Mouse (Mus musculus): ENCODE data around the gene Sfrp2.

Sfrp2 gene

DNA sequence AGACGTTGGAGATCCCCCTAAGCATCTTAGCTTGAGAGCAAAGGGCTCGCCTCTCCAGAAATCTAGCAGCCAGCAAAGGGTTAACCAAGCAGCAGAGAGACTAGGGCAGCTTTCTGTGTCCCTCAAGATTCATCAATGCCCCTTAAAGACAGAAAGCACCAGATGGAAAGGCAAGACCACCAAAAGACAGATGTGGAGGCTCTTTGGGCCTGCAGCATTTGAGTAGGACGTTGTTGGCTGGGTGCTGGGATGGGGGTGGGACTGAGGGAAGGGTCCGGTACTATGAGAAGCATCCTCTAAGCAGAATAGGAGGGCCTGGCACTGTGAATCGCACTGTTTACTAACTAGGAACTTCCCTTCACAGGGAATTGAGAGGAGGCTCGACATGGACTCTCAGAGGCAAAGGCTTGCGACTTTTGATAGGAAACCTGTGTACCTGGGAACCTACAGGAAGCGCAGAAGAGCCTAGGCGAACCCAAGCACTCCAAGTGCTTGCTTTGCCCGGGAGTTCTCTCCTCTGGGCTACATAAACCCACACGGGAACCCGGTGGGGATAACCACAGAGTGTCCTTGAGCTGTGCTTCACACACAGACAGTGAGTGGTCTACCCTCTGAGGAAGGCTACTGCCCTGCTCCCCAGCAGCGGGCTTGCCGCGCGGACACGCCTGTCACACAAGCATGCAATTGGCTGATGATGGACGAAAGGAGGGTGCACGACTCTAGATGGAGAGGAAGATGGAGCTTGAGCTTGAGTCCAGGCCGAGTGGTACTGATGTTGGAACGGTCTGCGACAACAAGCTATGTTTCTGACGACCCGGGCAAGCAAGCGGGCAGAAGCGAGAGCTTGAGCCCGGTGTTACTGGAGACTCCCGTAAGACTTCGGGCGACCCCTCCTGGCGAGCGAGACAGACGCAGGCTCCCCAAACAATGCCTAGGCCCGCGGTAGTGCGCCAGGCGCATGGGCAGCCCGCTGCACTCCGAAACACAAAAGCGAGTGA, 2.3 kb upstream of the Sfrp2 start:
- TF ChIP-seq GATA4 (IDR thresholded peaks at IDR 0.05; ENCODE audit: insufficient replicate concordance, low read length): no peak

DNA sequence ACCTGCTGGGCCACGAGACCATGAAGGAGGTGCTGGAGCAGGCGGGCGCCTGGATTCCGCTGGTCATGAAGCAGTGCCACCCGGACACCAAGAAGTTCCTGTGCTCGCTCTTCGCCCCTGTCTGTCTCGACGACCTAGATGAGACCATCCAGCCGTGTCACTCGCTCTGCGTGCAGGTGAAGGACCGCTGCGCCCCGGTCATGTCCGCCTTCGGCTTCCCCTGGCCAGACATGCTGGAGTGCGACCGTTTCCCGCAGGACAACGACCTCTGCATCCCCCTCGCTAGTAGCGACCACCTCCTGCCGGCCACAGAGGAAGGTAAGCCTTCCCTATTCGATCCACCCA, 577 bp downstream of the Sfrp2 start:
- TF ChIP-seq GATA4 (IDR thresholded peaks at IDR 0.05; ENCODE audit: insufficient replicate concordance, low read length): no peak

DNA sequence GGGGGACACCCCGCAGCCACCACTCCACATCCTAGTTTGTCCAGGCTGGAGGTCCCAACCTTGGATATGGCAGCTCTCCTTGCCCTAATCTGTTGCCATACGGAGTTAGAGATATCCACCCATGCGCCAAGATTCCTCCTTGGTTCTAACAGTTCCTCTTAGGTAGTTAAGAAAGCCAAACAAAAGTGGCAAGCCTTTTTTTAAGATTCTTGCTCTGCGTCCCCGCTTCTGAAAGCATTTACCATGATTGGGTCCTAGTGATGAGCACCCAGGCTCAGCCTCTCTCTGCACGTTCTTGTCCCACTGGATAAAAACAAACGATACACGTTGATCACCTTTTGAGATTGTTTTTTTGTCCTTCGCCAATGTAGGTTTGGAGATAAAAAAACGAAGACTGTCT, 1.0 kb downstream of the Sfrp2 start:
- no peak for TF ChIP-seq GATA4 (IDR thresholded peaks at IDR 0.05; ENCODE audit: insufficient replicate concordance, low read length)

DNA sequence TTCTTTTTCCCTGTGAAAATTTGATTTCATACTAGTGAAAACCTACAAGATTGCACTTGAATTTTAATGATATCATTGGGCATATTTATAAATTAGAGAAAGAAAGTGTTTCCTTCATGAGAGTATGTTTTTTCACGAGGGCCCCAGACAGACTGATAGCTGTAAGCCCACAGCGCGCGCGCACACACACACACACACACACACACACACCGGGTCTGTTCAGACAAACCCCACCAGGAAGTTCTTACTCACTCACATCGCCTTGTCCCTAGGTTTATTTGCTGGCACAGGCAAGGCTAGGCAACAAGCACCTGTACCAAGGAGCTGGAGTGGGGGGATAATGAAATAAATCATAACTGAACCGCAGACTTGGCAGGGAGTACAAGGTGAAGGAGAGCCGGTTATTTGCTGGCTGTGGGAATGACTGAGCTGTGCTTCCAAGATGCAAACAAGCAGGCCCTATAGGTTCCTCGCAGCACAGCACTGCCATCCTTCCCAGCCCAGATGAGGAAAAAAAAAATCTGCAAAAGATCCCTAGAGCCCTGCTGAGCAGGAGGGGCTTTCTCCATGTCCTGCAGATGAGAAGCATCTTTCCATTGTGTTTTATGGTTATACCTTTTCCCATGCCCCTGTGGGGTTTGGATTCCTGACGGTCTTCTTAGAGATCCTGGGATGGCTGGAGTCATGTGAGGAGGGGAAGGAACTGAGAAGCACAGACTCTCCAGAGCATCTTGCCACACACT, 2.3 kb downstream of the Sfrp2 start:
- no peak for TF ChIP-seq GATA4 (IDR thresholded peaks at IDR 0.05; ENCODE audit: insufficient replicate concordance, low read length)

DNA sequence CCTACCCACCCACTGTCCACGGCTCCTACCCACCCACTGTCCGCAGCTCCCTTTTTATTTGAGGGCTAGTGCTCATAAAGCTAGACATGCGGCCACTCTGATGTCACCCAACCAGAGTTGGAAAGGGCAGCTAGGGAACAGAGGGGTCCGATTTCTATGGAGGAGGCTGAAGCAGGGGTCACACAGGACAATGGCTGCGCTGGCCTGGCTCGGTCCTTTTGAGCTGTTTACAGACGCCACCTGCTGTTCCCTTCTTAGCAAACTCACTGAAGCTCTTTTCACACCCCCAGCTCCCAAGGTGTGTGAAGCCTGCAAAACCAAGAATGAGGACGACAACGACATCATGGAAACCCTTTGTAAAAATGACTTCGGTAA, 2.9 kb downstream of the Sfrp2 start:
- no peak for TF ChIP-seq GATA4 (IDR thresholded peaks at IDR 0.05; ENCODE audit: insufficient replicate concordance, low read length)

DNA sequence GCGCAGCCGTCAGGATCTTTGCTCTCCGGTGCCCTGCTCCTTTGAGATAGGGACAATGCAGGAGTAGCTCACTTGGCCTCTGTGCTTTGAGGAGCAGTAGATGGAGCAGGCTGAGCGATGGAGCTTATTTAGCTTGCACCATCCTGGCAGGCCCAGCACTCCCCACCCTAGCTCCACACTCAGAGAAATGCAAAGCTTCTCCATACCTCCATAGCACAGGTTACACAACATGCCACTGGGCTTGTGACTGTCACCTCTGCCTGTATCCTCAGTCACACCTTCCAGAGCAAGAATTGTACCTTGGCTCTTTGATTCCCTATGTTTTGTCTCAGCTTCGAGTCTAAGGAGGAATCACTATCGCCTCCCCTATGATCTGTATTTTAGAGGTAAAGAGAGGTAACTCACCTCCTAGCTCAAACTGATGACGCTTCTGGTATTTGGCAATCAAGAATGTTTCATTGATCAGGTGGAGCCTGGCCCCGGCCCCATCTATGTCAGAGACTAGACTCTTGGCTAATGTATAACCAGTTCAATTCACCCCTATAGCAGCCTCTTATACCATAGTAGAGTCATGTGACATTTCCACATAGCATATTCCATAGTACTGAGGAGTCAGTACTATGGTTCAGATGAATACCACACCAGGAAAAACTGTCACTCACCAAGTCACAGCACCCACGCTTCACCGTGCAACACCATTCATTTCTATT, 5.2 kb downstream of the Sfrp2 start:
- no peak for TF ChIP-seq GATA4 (IDR thresholded peaks at IDR 0.05; ENCODE audit: insufficient replicate concordance, low read length)

DNA sequence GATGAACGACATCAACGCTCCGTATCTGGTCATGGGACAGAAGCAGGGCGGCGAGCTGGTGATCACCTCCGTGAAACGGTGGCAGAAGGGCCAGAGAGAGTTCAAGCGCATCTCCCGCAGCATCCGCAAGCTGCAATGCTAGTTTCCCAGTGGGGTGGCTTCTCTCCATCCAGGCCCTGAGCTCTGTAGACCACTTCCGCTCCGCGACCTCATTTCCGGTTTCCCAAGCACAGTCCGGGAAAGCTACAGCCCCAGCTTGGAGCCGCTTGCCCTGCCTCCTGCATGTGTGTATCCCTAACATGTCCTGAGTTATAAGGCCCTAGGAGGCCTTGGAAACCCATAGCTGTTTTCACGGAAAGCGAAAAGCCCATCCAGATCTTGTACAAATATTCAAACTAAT, 7.2 kb downstream of the Sfrp2 start:
- no peak for TF ChIP-seq GATA4 (IDR thresholded peaks at IDR 0.05; ENCODE audit: insufficient replicate concordance, low read length)

DNA sequence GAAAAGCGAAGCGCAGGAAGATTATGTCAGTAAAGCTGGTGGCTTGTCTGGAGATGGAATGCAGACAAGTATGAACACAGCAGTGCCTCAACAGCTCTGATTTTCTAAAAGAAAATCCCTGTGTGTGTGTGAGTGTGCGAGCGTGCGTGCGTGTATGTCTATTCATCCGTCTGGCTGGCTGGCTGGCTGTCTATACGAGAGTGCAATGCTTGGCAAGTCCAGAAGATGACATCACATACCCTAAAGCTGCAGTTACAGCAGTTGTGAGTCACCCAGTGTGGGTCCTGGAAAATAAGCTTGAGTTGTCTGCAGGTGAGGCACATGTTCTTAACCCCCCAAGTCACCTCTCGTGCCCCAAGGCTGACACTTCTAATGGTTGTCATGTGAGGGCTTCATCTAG, 9.3 kb downstream of the Sfrp2 start:
- no peak for TF ChIP-seq GATA4 (IDR thresholded peaks at IDR 0.05; ENCODE audit: insufficient replicate concordance, low read length)

DNA sequence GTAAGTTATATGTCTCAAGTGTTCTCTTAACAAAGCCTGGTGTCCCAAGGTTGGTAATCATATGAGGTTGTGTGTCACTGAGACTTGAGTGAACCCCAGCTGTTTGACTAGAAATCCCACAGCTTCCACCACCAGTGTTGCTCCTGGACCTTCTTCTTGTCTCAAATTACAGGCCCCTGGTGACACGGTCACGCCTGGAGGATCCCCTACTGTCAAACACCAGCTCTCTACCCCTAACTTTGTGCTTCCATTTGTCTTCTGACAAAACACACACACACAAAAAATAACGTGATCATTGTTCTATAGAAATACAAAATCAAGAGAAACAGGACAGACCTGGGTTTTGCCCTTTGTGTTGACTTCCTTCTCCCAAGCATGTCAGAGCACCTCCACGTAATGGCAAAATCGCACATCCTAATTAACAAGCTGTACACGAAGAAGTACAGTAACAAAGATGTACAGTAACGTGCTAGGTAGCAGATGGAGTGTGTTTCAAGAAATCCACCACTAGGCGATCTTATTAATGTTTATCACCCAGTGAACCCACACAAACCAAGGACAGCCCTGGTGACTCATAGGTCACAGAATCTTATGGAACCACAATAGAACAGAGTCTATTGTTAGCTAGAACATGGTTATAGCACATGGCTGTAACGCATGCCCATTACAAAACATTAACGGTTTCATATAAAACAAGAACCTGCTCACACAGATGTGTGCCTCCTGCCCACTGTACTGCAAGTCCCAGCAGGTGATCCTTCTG, 15.5 kb downstream of the Sfrp2 start:
- no peak for TF ChIP-seq GATA4 (IDR thresholded peaks at IDR 0.05; ENCODE audit: insufficient replicate concordance, low read length)

DNA sequence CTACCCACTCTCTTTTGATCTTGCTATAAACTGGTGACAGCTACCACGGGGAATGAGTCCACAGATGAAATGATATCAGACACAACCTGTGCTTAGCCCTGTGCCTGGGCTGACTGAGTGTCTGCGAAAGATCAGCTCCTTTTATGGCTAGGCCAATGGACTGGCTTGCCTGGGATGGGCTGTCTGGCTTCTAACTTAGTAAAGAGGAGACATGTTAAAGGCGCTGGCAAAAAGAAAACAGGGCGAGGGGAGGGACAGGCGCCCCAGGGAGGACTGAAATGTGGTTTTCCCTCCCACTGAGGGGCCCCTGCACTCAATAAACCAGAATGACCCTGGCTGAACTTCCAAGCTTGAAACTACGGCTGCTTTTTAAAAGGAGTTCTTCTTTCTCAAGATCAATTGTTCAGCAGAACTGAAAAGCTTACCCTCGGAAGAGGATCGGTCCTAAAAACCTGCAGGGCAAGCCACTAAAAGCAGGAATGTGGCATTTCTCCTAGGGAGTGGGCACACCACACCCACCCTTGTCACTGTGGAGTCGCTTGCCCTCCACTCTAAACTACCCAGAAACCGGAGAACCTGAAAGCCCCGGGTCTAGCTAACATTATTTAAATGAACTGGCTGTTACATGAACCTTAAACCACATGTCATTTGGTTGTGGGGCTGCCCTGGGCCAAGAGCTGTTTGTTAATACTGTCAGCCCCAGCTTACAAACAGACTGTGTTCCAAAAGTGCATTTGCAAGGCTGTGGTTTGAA, 17.8 kb downstream of the Sfrp2 start:
- no peak for TF ChIP-seq GATA4 (IDR thresholded peaks at IDR 0.05; ENCODE audit: insufficient replicate concordance, low read length)

DNA sequence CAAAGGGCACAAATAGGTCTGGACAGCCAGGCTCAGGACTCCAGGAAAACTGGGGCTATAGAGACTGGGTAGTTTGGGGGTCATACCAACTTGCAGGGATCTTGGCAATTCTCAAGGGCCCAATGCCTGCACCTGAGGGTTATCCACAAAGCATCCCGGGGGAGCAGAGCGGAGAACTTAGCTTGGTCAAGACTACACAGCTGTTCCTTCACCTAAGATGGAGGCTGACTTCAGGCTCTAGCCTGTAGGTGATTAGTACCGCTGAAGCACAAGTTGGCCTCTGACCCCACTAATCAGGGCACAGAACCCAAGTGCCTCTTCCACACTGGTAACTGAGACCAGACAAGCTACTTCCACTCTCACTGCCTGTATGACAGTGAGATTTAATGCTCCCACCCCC, 18.6 kb downstream of the Sfrp2 start:
- no peak for TF ChIP-seq GATA4 (IDR thresholded peaks at IDR 0.05; ENCODE audit: insufficient replicate concordance, low read length)

DNA sequence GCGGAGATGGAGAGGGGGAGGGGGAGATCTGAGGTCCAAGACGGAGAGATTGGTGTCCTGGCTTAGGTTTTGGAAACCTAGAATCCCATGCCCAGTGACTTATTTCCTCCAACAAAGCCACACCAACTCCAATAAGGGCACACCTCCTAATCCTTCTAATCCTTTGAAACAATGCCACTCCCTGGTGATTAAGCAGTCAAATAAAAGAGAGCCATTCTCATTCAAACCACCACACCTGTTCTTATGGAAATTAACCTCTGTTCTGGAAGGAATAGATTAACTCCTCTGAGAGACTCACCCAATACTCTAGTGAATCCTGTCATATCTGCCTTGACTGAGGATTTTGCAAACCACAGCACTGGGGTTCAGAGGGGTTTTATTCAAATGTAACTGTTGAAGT, 21.0 kb downstream of the Sfrp2 start:
- no peak for TF ChIP-seq GATA4 (IDR thresholded peaks at IDR 0.05; ENCODE audit: insufficient replicate concordance, low read length)

DNA sequence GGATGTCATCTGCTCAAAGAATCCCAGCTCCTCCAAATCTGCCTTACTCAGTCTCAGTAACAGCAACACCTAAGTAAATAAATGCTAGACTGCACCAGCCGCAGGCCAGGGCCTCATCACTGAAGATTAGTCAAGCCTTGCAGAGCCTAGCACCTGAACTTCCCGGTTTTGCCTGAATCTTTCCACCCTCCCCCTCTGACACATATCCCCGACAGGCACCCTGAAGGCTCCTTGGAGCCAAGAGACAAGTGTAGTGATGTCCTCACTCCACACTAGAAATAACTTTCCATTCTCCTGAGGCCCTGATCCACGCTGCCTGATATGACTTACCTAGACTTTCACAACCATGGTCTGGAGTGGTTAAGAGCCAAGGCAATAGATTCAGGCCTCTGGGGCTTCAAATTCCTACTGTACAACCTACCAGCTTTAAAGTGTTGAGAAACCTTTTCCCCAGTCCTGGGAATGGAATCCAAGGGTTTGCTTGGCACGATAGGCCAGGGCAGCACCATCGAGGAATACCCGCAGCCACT, 21.7 kb downstream of the Sfrp2 start:
- TF ChIP-seq GATA4 (IDR thresholded peaks at IDR 0.05; ENCODE audit: insufficient replicate concordance, low read length): no peak
